Mouse (Mus musculus): ENCODE results near the gene Rps27.

GRCm38 (mm10) chr3:90211475-90212398, 1.7 kb downstream of the Rps27 start:
- no peak for TF ChIP-seq CTCF (IDR thresholded peaks at IDR 0.05; ENCODE audit: low read depth)
- TF ChIP-seq EP300 (optimal IDR thresholded peaks at IDR 0.05), result no peak
